Mouse (Mus musculus) pancreas, adult 10 weeks (tissue): ENCODE measurements around the gene 2810006K23Rik. TPM values are rescaled to one million over a fixed set of nuclear protein-coding genes. Genes with fewer than 3 reads are reported as not detected.

Experiments
- polyA plus RNA-seq: library from polyadenylated mRNA; stranded (reverse); fragments of 350-450 nt; fragmentation: Illumina TruSeq; extraction: RNeasy Lipid Tissue Mini Kit (QIAGEN cat#74804); gene quantifications from one replicate; pipeline ENCODE4 v1.2.3, GENCODE M21; 2015; ENCODE audit warnings: low read depth, low replicate concordance; ENCODE audit not compliant: insufficient read depth

2810006K23Rik gene
- polyA plus RNA-seq: 1.3 TPM

GRCm38 (mm10) chr5:124327510-124328364 is at the start of gene 2810006K23Rik, which contains the start of gene Mphosph9:
Gene 2810006K23Rik, plus strand, starts transcription at chr5:124328089.
Gene Mphosph9, minus strand, starts transcription at chr5:124327972.

GRCm38 (mm10) chr5:124362982-124363381 is 35.1 kb downstream of the 2810006K23Rik start, which contains the start of gene Cdk2ap1:
Gene Cdk2ap1, minus strand, starts transcription at chr5:124363082.

Other genes with a start within 250 kb of the 2810006K23Rik start
- 3.9 TPM for gene Abcb9, start 232.3 kb upstream of the 2810006K23Rik start, polyA plus RNA-seq
- gene Ogfod2, start 215.8 kb upstream of the 2810006K23Rik start, polyA plus RNA-seq: 19.6 TPM
- gene Arl6ip4, start 212.0 kb upstream of the 2810006K23Rik start, polyA plus RNA-seq: 23.1 TPM
- gene Pitpnm2, start 78.3 kb upstream of the 2810006K23Rik start, polyA plus RNA-seq: 13.0 TPM
- gene Mphosph9, start 117 bp upstream of the 2810006K23Rik start, polyA plus RNA-seq: 1.5 TPM
- gene Cdk2ap1, start 35.0 kb downstream of the 2810006K23Rik start, polyA plus RNA-seq: 42.0 TPM
- gene Sbno1, start 97.9 kb downstream of the 2810006K23Rik start, polyA plus RNA-seq: 8.3 TPM
- 12.4 TPM for gene Kmt5a, start 111.8 kb downstream of the 2810006K23Rik start, polyA plus RNA-seq
- 3.3 TPM for gene Rilpl2, start 150.3 kb downstream of the 2810006K23Rik start, polyA plus RNA-seq
- gene Snrnp35, start 155.0 kb downstream of the 2810006K23Rik start, polyA plus RNA-seq: 3.0 TPM
- gene Rilpl1, start 203.3 kb downstream of the 2810006K23Rik start, polyA plus RNA-seq: 3.7 TPM
- 94.8 TPM for gene Tmed2, start 212.6 kb downstream of the 2810006K23Rik start, polyA plus RNA-seq
- 16.4 TPM for gene Ddx55, start 224.8 kb downstream of the 2810006K23Rik start, polyA plus RNA-seq